Mouse (Mus musculus) lung, adult 2 months (tissue): Measurements from ENCODE around the gene Yif1a. TPM values are rescaled to one million over a fixed set of nuclear protein-coding genes. Genes with fewer than 3 reads are reported as not detected.

ENCODE experiments used
- DNase-seq: peaks from one replicate; pipeline ENCODE4 v3.0.0; 2022
- H3K4me1 ChIP-seq: fragments of 200-500 bp; 2 replicates; pipeline ENCODE4 v1.6.1; 2011; ENCODE audit warnings: low read length; ENCODE audit not compliant: control insufficient read depth, insufficient read depth
- H3K4me3 ChIP-seq: fragments of 200-500 bp; replicated peaks from 2 replicates; pipeline ENCODE3; 2011; ENCODE audit warnings: low read depth, mild to moderate bottlenecking, control low read depth, low read length; ENCODE audit errors: extremely low read depth
- CTCF ChIP-seq: fragments of 200-500 bp; IDR thresholded peaks from 2 replicates; pipeline ENCODE4 v1.5.1; 2011; ENCODE audit warnings: mild to moderate bottlenecking, low read length, control low read depth; ENCODE audit not compliant: insufficient read depth
- POLR2A ChIP-seq: fragments of 200-500 bp; IDR thresholded peaks from 2 replicates; pipeline ENCODE4 v1.6.1; 2011; ENCODE audit warnings: low read depth, mild to moderate bottlenecking, control low read depth, low read length, borderline replicate concordance; ENCODE audit errors: extremely low read depth
- WGBS: fragments of 180-500 bp; shearing (Covaris S2); methylation state at CpG from one replicate; pipeline ENCODE4 v1.1.7; 2018; 5-methylcytosine and 5-hydroxymethylcytosine counted together
- polyA plus RNA-seq: library from polyadenylated mRNA; depleted of rRNA; stranded (reverse); fragments of >200 nt; gene quantifications from 2 replicates; pipeline ENCODE4 v1.2.3, GENCODE M21; 2012; rRNA removed

Yif1a gene
- polyA plus RNA-seq, 1 experiment, result 165 TPM

GRCm38 (mm10) chr19:5139640-5140039, 51.3 kb downstream of the Yif1a start:
- no peak overlapping the region for H3K4me3 ChIP-seq
- no peak for TF ChIP-seq CTCF
- TF ChIP-seq POLR2A, result no peak
- 8% methylated on average over 2 of the region's 2 CpGs for WGBS
- peak; percentile 54 for DNase-seq
- no peaks in the 10 kb centered on the region for H3K4me1 ChIP-seq

Other genes starting within 250 kb of the Yif1a start
- 32.5 and 44.7 TPM in 2 replicates for gene Ccs, start 249.2 kb upstream of the Yif1a start, polyA plus RNA-seq
- gene Ccdc87, start 249.2 kb upstream of the Yif1a start, polyA plus RNA-seq, result 0.33 and 0.46 TPM in 2 replicates
- gene Ctsf, start 233.4 kb upstream of the Yif1a start, polyA plus RNA-seq, result 48.7 and 76.1 TPM in 2 replicates
- 0.44 and 22.2 TPM in 2 replicates for gene Actn3, start 210.6 kb upstream of the Yif1a start, polyA plus RNA-seq
- gene Zdhhc24, start 209.9 kb upstream of the Yif1a start, polyA plus RNA-seq, result 22.3 and 23.6 TPM in 2 replicates
- 7.5 and 9.0 TPM in 2 replicates for gene Bbs1, start 181.9 kb upstream of the Yif1a start, polyA plus RNA-seq
- 70.3 and 89.2 TPM in 2 replicates for gene Dpp3, start 160.3 kb upstream of the Yif1a start, polyA plus RNA-seq
- gene Peli3, start 145.4 kb upstream of the Yif1a start, polyA plus RNA-seq, result 5.5 and 5.8 TPM in 2 replicates
- gene Mrpl11, start 126.4 kb upstream of the Yif1a start, polyA plus RNA-seq, result 19.5 and 20.5 TPM in 2 replicates
- 0.54 and 0.93 TPM in 2 replicates for gene Npas4, start 98.2 kb upstream of the Yif1a start, polyA plus RNA-seq
- 4.3 and 5.9 TPM in 2 replicates for gene Slc29a2, start 64.7 kb upstream of the Yif1a start, polyA plus RNA-seq
- 38.0 and 38.7 TPM in 2 replicates for gene B4gat1, start 49.7 kb upstream of the Yif1a start, polyA plus RNA-seq
- gene AC124502.3, start 49.6 kb upstream of the Yif1a start, polyA plus RNA-seq, result 0.58 and 0.78 TPM in 2 replicates
- 36.3 and 40.4 TPM in 2 replicates for gene Brms1, start 47.2 kb upstream of the Yif1a start, polyA plus RNA-seq
- 10.2 and 10.4 TPM in 2 replicates for gene Rin1, start 38.1 kb upstream of the Yif1a start, polyA plus RNA-seq
- gene Cd248, start 20.5 kb upstream of the Yif1a start, polyA plus RNA-seq, result 20.9 and 22.6 TPM in 2 replicates
- 10.7 and 11.8 TPM in 2 replicates for gene Tmem151a, start 3.0 kb upstream of the Yif1a start, polyA plus RNA-seq
- gene Cnih2, start 10.0 kb downstream of the Yif1a start, polyA plus RNA-seq, result 1.2 and 1.3 TPM in 2 replicates
- 213 and 232 TPM in 2 replicates for gene Rab1b, start 18.5 kb downstream of the Yif1a start, polyA plus RNA-seq
- 35.5 and 47.3 TPM in 2 replicates for gene Klc2, start 30.0 kb downstream of the Yif1a start, polyA plus RNA-seq
- gene Pacs1, start 184.6 kb downstream of the Yif1a start, polyA plus RNA-seq, result 37.2 and 40.6 TPM in 2 replicates
- 121 and 132 TPM in 2 replicates for gene Sf3b2, start 206.9 kb downstream of the Yif1a start, polyA plus RNA-seq
- gene Gal3st3, start 209.8 kb downstream of the Yif1a start, polyA plus RNA-seq, result 1.9 and 2.3 TPM in 2 replicates
- gene Catsper1, start 247.2 kb downstream of the Yif1a start, polyA plus RNA-seq, result not detected in 2 replicates